Mouse (Mus musculus) forebrain, embryonic 11.5 days (tissue): ENCODE results near the gene Olfr1196. TPM values are rescaled to one million over a fixed set of nuclear protein-coding genes. Genes with fewer than 3 reads are reported as not detected.
"Not testable (repeated sequence)": the region's sequence is repeated elsewhere in the genome, so short reads cannot be mapped to it uniquely, and the experiment has no call there.

ENCODE experiments used
- ATAC-seq: fragments of 200-750 bp; cut with Nextera tagmentation; replicated peaks from 2 replicates; pipeline ENCODE4 v1.8.0; 2017; ENCODE audit warnings: moderate TSS enrichment; ENCODE audit not compliant: low FRiP score
- DNase-seq: peaks from one replicate; pipeline ENCODE4 v3.0.0-alpha.2; 2017; ENCODE audit warnings: low spot score
- H3K27ac ChIP-seq: fragments of 300-500 bp; sonication (generic); 2 replicates; pipeline ENCODE4 v1.5.1; 2014; ENCODE audit warnings: low read depth, low read length
- H3K27me3 ChIP-seq: fragments of 300-500 bp; sonication (generic); 2 replicates; pipeline ENCODE4 v1.6.1; 2014; ENCODE audit warnings: mild to moderate bottlenecking, low read length, mixed read lengths; ENCODE audit not compliant: control insufficient read depth, insufficient read depth
- H3K36me3 ChIP-seq: fragments of 300-500 bp; sonication (generic); 2 replicates; pipeline ENCODE4 v1.6.1; 2014; ENCODE audit warnings: mild to moderate bottlenecking, low read length, moderate library complexity, mixed read lengths; ENCODE audit not compliant: control insufficient read depth, insufficient read depth
- H3K4me1 ChIP-seq: fragments of 300-500 bp; sonication (generic); replicated peaks from 2 replicates; pipeline ENCODE4 v1.6.1; 2014; ENCODE audit warnings: low read length, mixed read lengths; ENCODE audit not compliant: control insufficient read depth, insufficient read depth
- H3K4me2 ChIP-seq: fragments of 300-500 bp; sonication (generic); 2 replicates; pipeline ENCODE4 v1.6.1; 2014; ENCODE audit warnings: low read depth, mild to moderate bottlenecking, low read length, moderate library complexity, mixed read lengths; ENCODE audit not compliant: severe bottlenecking
- H3K4me3 ChIP-seq: fragments of 300-500 bp; sonication (generic); 2 replicates; pipeline ENCODE4 v1.5.1; 2014; ENCODE audit warnings: low read depth, low read length
- H3K9ac ChIP-seq: fragments of 300-500 bp; sonication (generic); 2 replicates; pipeline ENCODE4 v1.6.1; 2014; ENCODE audit warnings: low read length
- H3K9me3 ChIP-seq: fragments of 300-500 bp; sonication (generic); 2 replicates; pipeline ENCODE4 v1.6.1; 2016; ENCODE audit warnings: low read length, mixed read lengths; ENCODE audit not compliant: control insufficient read depth
- WGBS: fragments of 180-500 bp; shearing (Covaris S2); extraction: QIAGEN DNeasy Blood & Tissue Kit; methylation state at CpG from one replicate; pipeline ENCODE4 v1.1.7; 2014; 5-methylcytosine and 5-hydroxymethylcytosine counted together
- polyA plus RNA-seq: library from polyadenylated mRNA; unstranded; fragments of >200 nt; fragmentation: Nextera tagmentation; extraction: Ambion mirVana; gene quantifications from 2 replicates; pipeline ENCODE4 v1.2.1, GENCODE M21; 2014

The Olfr1196 gene
- not detected in 2 replicates for polyA plus RNA-seq

- Histone ChIP-seq H3K4me2 (no peak within 1 kb of the TSS), H3K4me3 (no peak within 1 kb of the TSS), H3K27me3 (no peaks in the 10 kb centered on the region), H3K4me1 (no peaks in the 10 kb centered on the region), H3K27ac (no peak within 1 kb of the TSS), H3K9ac (no peak within 1 kb of the TSS), H3K36me3 (no peaks in the 10 kb centered on the region), H3K9me3 (no peaks in the 10 kb centered on the region)
- 89% methylated on average over 2 of the region's 2 CpGs for WGBS
- ATAC-seq, result no peak
- DNase-seq, result no peak
Measured at GRCm38 (mm10) chr2:88704497-88704896, at the start of gene Olfr1196. Olfr1196 (minus strand) TSS chr2:88704597.

DNA sequence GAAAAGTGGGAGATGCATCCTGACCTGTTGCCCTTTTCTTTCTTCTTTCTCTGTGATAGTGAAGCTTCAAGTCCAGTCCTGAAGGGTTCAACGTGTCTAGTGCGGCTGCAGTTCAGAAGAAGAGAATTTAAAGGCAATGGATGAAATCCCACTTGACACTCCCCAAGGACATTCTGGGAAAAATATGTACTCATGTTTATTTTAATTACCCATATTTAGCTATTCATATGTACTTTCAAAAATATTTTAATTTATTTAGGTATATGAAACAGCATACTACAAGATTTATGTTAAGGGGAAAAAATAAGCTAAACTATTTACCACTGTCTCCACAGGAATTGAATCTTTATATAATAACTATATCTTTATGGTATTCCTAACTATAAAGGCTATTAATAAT is 46.9 kb upstream of the Olfr1196 start, which contains the start of gene Olfr1198:
TSS of gene Olfr1198 (minus strand) at position 101 of the 400 bp plus-strand sequence.
- no peak within 1 kb of the TSS for H3K9ac ChIP-seq
- no peak within 1 kb of the TSS for H3K4me3 ChIP-seq
- no peaks in the 10 kb centered on the region for H3K27me3 ChIP-seq
- no peak within 1 kb of the TSS for H3K4me2 ChIP-seq
- DNase-seq, result no peak
- no peak for ATAC-seq
- no peak within 1 kb of the TSS for H3K27ac ChIP-seq
- 92% methylated on average over 2 of the region's 2 CpGs for WGBS
- no peaks in the 10 kb centered on the region for H3K4me1 ChIP-seq
- H3K36me3 ChIP-seq, result no peaks in the 10 kb centered on the region
- H3K9me3 ChIP-seq, result no peaks in the 10 kb centered on the region

DNA sequence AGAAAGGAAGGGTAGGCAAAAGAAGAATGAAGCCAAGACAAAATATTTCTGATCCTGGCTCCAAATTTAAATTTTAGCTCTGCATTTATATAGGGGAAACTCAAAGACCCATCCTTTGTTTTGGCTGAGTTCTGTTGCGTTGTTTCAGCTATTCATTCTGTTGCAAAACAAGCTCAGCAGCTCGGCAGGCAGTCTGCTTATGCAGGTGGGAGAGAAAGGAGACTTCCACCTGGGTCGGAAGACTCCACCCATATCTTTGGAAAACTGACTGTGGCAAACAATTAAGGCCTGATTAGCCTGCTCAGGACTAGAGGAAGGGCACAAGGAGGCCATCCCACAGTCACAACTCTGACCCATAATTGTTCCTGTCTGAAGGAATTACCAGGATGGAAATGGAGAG is 39.0 kb upstream of the Olfr1196 start:
- WGBS, result 60% methylated on average over 3 of the region's 3 CpGs
- no peaks in the 10 kb centered on the region for H3K9me3 ChIP-seq

GRCm38 (mm10) chr2:88732266-88732665 is 27.9 kb upstream of the Olfr1196 start, which contains the start of gene Olfr1197:
Olfr1197 (minus strand) TSS chr2:88732366.
- Histone ChIP-seq H3K9ac (no peak within 1 kb of the TSS), H3K27me3 (no peaks in the 10 kb centered on the region), H3K4me1 (no peaks in the 10 kb centered on the region), H3K9me3 (no peaks in the 10 kb centered on the region), H3K4me3 (no peak within 1 kb of the TSS), H3K36me3 (no peaks in the 10 kb centered on the region), H3K27ac (no peak within 1 kb of the TSS), H3K4me2 (no peak within 1 kb of the TSS)
- ATAC-seq (no peak), DNase-seq (no peak)
- WGBS, result 91% methylated on average over 1 of the region's 1 CpGs

More for the DNA sequence above, 39.0 kb upstream of the Olfr1196 start:
- Histone ChIP-seq H3K9ac (no peak overlapping the region), H3K4me2 (no peak overlapping the region), H3K4me3 (no peak overlapping the region), H3K36me3 (no peaks in the 10 kb centered on the region), H3K27me3 (no peaks in the 10 kb centered on the region), H3K4me1 (no peaks in the 10 kb centered on the region), H3K27ac (no peak overlapping the region)
- ATAC-seq, result no peak
- DNase-seq, result no peak

- no peaks in the 10 kb centered on the region for H3K27me3 ChIP-seq
- ATAC-seq (no peak), DNase-seq (no peak)
- no peak within 1 kb of the TSS for H3K4me3 ChIP-seq
- H3K36me3 ChIP-seq, result no peaks in the 10 kb centered on the region
- H3K4me2 ChIP-seq, result no peak within 1 kb of the TSS
- no peak within 1 kb of the TSS for H3K27ac ChIP-seq
- no peaks in the 10 kb centered on the region for H3K4me1 ChIP-seq
- no peaks in the 10 kb centered on the region for H3K9me3 ChIP-seq
- no peak within 1 kb of the TSS for H3K9ac ChIP-seq
Measured at GRCm38 (mm10) chr2:88689087-88689486, 15.3 kb downstream of the Olfr1196 start, which contains the start of gene Olfr1195. Olfr1195 (minus strand) TSS chr2:88689187.

DNA sequence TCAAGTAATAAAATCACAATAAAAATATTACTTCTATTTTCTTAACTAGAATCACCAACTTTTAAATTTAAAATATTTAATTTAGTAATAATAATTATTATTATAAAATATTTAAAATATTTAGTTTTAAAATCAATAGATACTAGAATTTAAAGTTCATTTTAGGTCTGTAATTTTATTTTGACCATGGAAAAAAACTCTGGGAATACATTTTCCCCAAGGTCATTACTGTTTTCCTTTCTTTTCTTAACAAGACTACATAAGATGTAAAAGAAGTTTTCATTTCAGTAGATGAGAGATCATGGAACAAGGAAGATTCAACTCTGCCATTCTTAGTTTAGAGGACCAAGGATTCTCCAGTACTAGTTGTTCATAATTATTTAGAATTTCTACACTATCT is 29.1 kb downstream of the Olfr1196 start, which contains the start of gene Olfr1193:
TSS of gene Olfr1193 (plus strand) at position 301 of the 400 bp plus-strand sequence.
- ATAC-seq, H3K36me3 ChIP-seq, DNase-seq, H3K27me3 ChIP-seq, H3K27ac ChIP-seq, H3K4me1 ChIP-seq, H3K9ac ChIP-seq, H3K4me3 ChIP-seq, H3K9me3 ChIP-seq, H3K4me2 ChIP-seq: not testable (repeated sequence)

GRCm38 (mm10) chr2:88648209-88648608 is 56.2 kb downstream of the Olfr1196 start, which contains the start of gene Olfr1192-ps1:
Olfr1192-ps1 (plus strand) TSS chr2:88648509.
- no peak within 1 kb of the TSS for H3K4me2 ChIP-seq
- no peak for DNase-seq
- ATAC-seq, result no peak
- no peak within 1 kb of the TSS for H3K27ac ChIP-seq
- H3K27me3 ChIP-seq, result no peaks in the 10 kb centered on the region
- no peaks in the 10 kb centered on the region for H3K4me1 ChIP-seq
- WGBS, result 48% methylated on average over 1 of the region's 1 CpGs
- H3K4me3 ChIP-seq, result no peak within 1 kb of the TSS
- H3K9ac ChIP-seq, result no peak within 1 kb of the TSS
- H3K36me3 ChIP-seq, result no peaks in the 10 kb centered on the region
- no peaks in the 10 kb centered on the region for H3K9me3 ChIP-seq

Other genes starting within 250 kb of the Olfr1196 start
- gene Olfr1183, start 249.7 kb downstream of the Olfr1196 start, polyA plus RNA-seq, result not detected in 2 replicates
- gene Olfr1184, start 221.0 kb downstream of the Olfr1196 start, polyA plus RNA-seq, result not detected in 2 replicates
- gene Olfr1185-ps1, start 211.3 kb downstream of the Olfr1196 start, polyA plus RNA-seq, result not detected in 2 replicates
- gene Olfr1186, start 186.0 kb downstream of the Olfr1196 start, polyA plus RNA-seq, result not detected in 2 replicates
- gene Olfr1188, start 147.7 kb downstream of the Olfr1196 start, polyA plus RNA-seq, result not detected in 2 replicates
- gene Olfr1189, start 118.1 kb downstream of the Olfr1196 start, polyA plus RNA-seq, result not detected in 2 replicates
- not detected in 2 replicates for gene Olfr1191-ps1, start 64.1 kb downstream of the Olfr1196 start, polyA plus RNA-seq
- gene Olfr1192-ps1, start 56.1 kb downstream of the Olfr1196 start, polyA plus RNA-seq, result not detected in 2 replicates
- not detected in 2 replicates for gene Olfr1193, start 29.0 kb downstream of the Olfr1196 start, polyA plus RNA-seq
- not detected in 2 replicates for gene Olfr1195, start 15.4 kb downstream of the Olfr1196 start, polyA plus RNA-seq
- not detected in 2 replicates for gene Olfr1197, start 27.8 kb upstream of the Olfr1196 start, polyA plus RNA-seq
- gene Olfr1198, start 46.8 kb upstream of the Olfr1196 start, polyA plus RNA-seq, result not detected in 2 replicates
- not detected in 2 replicates for gene Olfr1199, start 55.9 kb upstream of the Olfr1196 start, polyA plus RNA-seq
- gene Olfr1200, start 65.9 kb upstream of the Olfr1196 start, polyA plus RNA-seq, result not detected in 2 replicates
- gene Olfr1201, start 88.4 kb upstream of the Olfr1196 start, polyA plus RNA-seq, result not detected in 2 replicates
- gene Olfr1202, start 109.9 kb upstream of the Olfr1196 start, polyA plus RNA-seq, result not detected in 2 replicates
- not detected in 2 replicates for gene Olfr1205, start 125.1 kb upstream of the Olfr1196 start, polyA plus RNA-seq
- gene Olfr1204, start 144.7 kb upstream of the Olfr1196 start, polyA plus RNA-seq, result not detected in 2 replicates
- gene Olfr1206, start 158.6 kb upstream of the Olfr1196 start, polyA plus RNA-seq, result not detected in 2 replicates
- not detected in 2 replicates for gene Olfr1208, start 197.7 kb upstream of the Olfr1196 start, polyA plus RNA-seq
- gene Olfr1209, start 210.6 kb upstream of the Olfr1196 start, polyA plus RNA-seq, result not detected in 2 replicates
- gene Olfr1211, start 233.5 kb upstream of the Olfr1196 start, polyA plus RNA-seq, result not detected in 2 replicates
- not detected in 2 replicates for gene Olfr1212, start 249.4 kb upstream of the Olfr1196 start, polyA plus RNA-seq